Mouse (Mus musculus): ENCODE data around the gene Gm10376.
"Not testable (repeated sequence)": the region's sequence is repeated elsewhere in the genome, so short reads cannot be mapped to it uniquely, and the experiment has no call there.

Gene Gm10376

DNA sequence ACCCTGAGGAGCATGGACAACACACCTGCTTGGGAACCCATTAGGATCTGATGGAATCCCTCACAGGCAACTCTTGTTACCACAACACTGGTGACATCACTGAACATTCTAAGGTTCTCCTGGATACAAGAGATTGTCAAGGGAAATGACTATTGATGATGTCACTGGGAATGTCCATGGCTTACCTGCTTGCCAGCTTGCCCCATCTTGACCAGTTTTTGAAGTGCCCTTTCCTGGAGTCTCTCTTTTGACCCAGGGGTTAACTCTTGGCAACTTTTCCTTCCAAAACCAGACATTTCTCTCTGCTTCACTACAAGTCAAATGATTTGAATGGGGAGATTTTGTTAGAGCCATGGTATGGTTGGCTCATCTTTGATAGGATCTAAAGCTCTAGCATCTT lies at the start of gene Gm10376:
Gene Gm10376, minus strand, starts transcription at position 101 of the 400 bp plus-strand sequence.
- not testable (repeated sequence) for DNase-seq (ENCODE audit: low spot score in 2 of 2)

DNA sequence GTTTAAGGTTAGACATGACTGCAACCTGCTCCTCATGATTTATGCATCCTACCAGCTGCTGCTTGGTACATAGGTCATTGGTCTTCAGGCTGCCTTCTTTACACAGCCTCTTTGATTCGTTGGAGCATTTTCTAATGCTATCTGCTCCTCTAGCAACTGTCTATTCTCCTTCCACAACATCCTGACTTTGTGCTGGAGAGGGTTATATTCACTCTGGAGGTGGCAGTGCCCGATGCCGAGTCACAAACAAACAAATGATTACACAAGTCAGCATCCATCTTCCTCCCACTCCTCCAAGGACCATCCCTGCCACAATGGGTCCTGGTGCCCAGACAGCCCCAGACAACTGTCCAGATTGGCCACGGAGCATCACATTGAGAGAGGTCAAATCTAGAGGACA lies 44.8 kb upstream of the Gm10376 start:
- not testable (repeated sequence) for DNase-seq (ENCODE audit: low spot score in 2 of 2)

DNA sequence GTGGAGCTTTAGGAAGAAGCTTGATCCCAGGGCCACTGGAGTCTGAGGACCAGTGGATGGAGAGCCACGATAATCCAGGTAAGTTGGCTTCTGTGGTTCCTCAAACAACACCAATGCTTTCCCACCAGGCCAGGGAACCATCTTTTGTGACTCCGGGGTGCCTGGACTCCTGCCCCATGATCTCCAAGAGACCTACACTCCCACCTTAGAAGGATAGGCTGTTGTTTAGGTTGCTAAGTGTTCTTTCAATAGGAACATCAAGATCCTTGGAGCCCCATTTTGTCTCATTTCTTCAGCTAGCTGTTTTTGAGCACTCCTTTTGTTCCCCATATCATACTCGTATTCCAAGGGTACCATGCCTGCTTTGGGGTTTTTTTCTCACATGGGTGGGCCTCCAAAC lies 42.6 kb upstream of the Gm10376 start:
- DNase-seq (ENCODE audit: low spot score in 2 of 2), result not testable (repeated sequence)

DNA sequence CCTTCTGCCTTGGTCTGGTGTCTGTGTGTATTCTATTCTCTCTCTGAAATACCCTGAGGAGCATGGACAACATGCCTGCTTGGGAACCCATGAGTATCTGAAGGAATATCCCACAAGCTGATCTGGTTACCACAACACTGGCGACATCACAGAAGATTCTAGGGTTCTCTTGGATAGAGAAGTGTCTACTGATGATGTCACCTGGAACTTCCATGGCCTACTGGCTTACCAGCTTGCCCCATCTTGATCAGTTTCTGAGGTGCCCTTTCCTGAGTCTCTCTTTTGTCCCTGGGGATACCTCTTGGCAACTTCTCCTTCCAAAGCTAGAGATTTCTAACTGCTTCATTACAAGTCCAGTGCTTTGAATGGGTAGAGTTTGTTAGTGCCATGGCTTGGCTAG lies 21.9 kb downstream of the Gm10376 start, which contains the start of gene Gm8082:
Gene Gm8082, minus strand, starts transcription at position 101 of the 400 bp plus-strand sequence.
- not testable (repeated sequence) for DNase-seq (ENCODE audit: low spot score in 2 of 2)

Data from frontal cortex, postnatal 14 days (tissue).